Mouse (Mus musculus) layer of hippocampus, adult 9-10 months (tissue): ENCODE data around the gene Gm9958.
A peak's percentile ranks its signal among the peaks of the same experiment; 100 is the strongest.

ENCODE experiments used
- DNase-seq: peaks from one replicate; pipeline ENCODE4 v3.0.0; 2022; ENCODE audit warnings: low spot score

Gm9958 gene

GRCm38 (mm10) chr5:90367067-90367303 lies at the start of gene Gm9958:
Gene Gm9958 (plus strand): TSS chr5:90367204.
- no peak for DNase-seq

- DNase-seq = no peak
Measured at GRCm38 (mm10) chr5:90331071-90331470, 35.9 kb upstream of the Gm9958 start.

GRCm38 (mm10) chr5:90332478-90332877 lies 34.5 kb upstream of the Gm9958 start:
- DNase-seq = no peak

- no peak for DNase-seq
Measured at GRCm38 (mm10) chr5:90338177-90339091, 28.6 kb upstream of the Gm9958 start.

GRCm38 (mm10) chr5:90339129-90339952 lies 27.7 kb upstream of the Gm9958 start:
- peak; percentile 44 for DNase-seq

GRCm38 (mm10) chr5:90339953-90340343 lies 27.1 kb upstream of the Gm9958 start:
- DNase-seq = no peak

GRCm38 (mm10) chr5:90340847-90341246 lies 26.2 kb upstream of the Gm9958 start:
- DNase-seq = no peak

- DNase-seq = no peak
Measured at GRCm38 (mm10) chr5:90346877-90347276, 20.1 kb upstream of the Gm9958 start.

GRCm38 (mm10) chr5:90353552-90354317 lies 13.3 kb upstream of the Gm9958 start:
- DNase-seq = no peak

- DNase-seq = no peak
Measured at GRCm38 (mm10) chr5:90355824-90356223, 11.2 kb upstream of the Gm9958 start.

- peak; percentile 86 for DNase-seq
Measured at GRCm38 (mm10) chr5:90364526-90364925, 2.5 kb upstream of the Gm9958 start.

- no peak for DNase-seq
Measured at GRCm38 (mm10) chr5:90365141-90365951, 1.7 kb upstream of the Gm9958 start.

- DNase-seq = peak; percentile 73
Measured at GRCm38 (mm10) chr5:90366121-90367066, 610 bp upstream of the Gm9958 start, which contains the start of gene Ankrd17. Gene Ankrd17 (minus strand): TSS chr5:90366577.

GRCm38 (mm10) chr5:90370401-90370800 lies 3.4 kb downstream of the Gm9958 start:
- DNase-seq = no peak

- no peak for DNase-seq
Measured at GRCm38 (mm10) chr5:90373708-90374107, 6.7 kb downstream of the Gm9958 start.

GRCm38 (mm10) chr5:90381458-90381857 lies 14.5 kb downstream of the Gm9958 start:
- DNase-seq = no peak

- DNase-seq = no peak
Measured at GRCm38 (mm10) chr5:90383080-90383479, 16.1 kb downstream of the Gm9958 start.

- no peak for DNase-seq
Measured at GRCm38 (mm10) chr5:90393764-90394163, 26.8 kb downstream of the Gm9958 start.

- no peak for DNase-seq
Measured at GRCm38 (mm10) chr5:90394322-90394721, 27.3 kb downstream of the Gm9958 start.

GRCm38 (mm10) chr5:90396817-90397216 lies 29.8 kb downstream of the Gm9958 start:
- no peak for DNase-seq
